Mouse (Mus musculus): ENCODE results near the gene Rfc5.
"Not testable (repeated sequence)": the region's sequence is repeated elsewhere in the genome, so short reads cannot be mapped to it uniquely, and the experiment has no call there.

Rfc5 gene

GRCm38 (mm10) chr5:117388877-117389276, at the start of gene Rfc5:
TSS of gene Rfc5 (minus strand) at chr5:117389047.
- peak; percentile 96 for DNase-seq (ENCODE audit: low read depth, low spot score)

DNA sequence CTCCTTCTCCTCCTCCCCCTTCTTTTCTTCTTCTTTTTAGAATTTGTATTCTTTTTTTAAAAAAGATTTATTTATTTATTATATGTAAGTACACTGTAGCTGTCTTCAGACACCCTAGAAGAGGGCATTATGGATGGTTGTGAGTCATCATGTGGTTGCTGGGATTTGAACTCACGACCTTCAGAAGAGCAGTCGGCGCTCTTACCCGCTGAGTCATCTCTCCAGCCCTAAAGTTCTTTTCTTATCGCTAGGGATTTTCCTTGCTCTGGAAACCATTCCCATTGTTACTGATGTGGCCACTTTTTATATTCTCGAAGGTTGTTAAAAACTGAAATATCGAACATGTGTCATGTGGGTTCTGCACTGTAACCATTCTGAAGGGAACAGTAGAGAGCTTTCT, 44.7 kb upstream of the Rfc5 start:
- DNase-seq (ENCODE audit: low read depth, low spot score) = not testable (repeated sequence)

- no peak for DNase-seq (ENCODE audit: low read depth, low spot score)
Measured at GRCm38 (mm10) chr5:117417442-117417841, 28.6 kb upstream of the Rfc5 start.

- no peak for DNase-seq (ENCODE audit: low read depth, low spot score)
Measured at GRCm38 (mm10) chr5:117415011-117415912, 26.4 kb upstream of the Rfc5 start.

DNA sequence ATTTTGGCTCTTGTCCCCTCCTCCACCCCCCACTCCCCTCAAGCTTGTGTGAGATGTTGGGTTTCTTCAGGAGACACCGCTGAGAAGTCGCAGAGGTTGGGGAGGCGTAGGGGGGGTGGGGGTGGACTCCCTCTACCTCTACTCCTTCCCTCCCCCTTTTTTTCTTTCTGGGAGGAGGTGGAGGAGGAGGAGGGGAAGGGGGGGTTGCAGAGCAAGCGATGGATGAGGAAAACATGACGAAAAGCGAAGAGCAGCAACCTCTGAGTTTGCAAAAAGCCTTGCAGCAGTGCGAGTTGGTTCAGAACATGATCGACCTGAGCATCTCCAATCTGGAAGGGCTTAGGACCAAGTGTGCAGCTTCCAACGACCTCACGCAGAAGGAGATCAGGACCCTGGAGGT, 25.8 kb upstream of the Rfc5 start:
- no peak for DNase-seq (ENCODE audit: low read depth, low spot score)

GRCm38 (mm10) chr5:117413507-117414501, 25.0 kb upstream of the Rfc5 start, which contains the start of gene Ksr2:
TSS of gene Ksr2 (plus strand) at chr5:117414000.
- peak; percentile 86 for DNase-seq (ENCODE audit: low read depth, low spot score)

DNA sequence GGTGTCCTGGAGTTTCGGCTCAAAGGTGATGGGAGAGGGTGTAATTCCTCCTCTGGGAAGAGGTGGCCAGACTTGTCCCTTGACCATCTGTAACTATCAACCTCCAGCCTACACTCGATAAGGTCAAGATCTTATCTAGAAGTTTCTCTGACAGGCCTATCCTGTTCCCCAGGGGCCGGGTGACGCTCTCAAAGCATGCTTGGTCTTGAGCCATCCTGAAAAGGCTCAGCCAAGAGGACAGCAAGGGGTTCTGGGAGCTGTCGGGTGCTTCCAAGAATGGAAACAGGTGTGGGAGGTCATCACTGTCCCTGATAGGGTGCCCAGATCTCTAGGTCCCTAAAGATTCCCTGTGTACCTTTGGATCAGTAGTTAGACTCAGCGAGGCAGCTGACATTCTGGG, 20.5 kb upstream of the Rfc5 start:
- DNase-seq (ENCODE audit: low read depth, low spot score) = no peak

DNA sequence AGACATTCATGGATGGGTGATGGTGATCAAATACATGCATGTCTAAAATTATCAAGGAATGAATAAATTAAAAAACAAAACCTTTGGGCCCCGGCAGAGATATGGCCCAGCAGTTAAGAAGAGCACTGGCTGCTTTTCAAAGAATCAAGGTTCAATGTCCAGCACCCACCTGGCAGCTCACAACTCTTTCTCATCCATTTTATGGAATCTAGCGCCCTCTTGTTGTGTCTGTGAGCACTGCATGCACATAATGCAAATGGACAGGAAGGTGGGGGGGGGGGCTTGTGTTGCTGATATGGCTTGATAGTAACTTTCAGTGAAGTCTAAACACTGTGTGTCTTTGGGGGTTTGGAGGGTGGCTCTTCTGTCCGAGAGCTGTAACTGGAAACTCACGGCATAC, 19.4 kb upstream of the Rfc5 start:
- peak; percentile 78 for DNase-seq (ENCODE audit: low read depth, low spot score)

GRCm38 (mm10) chr5:117404671-117405070, 15.8 kb upstream of the Rfc5 start:
- DNase-seq (ENCODE audit: low read depth, low spot score) = peak; percentile 65

DNA sequence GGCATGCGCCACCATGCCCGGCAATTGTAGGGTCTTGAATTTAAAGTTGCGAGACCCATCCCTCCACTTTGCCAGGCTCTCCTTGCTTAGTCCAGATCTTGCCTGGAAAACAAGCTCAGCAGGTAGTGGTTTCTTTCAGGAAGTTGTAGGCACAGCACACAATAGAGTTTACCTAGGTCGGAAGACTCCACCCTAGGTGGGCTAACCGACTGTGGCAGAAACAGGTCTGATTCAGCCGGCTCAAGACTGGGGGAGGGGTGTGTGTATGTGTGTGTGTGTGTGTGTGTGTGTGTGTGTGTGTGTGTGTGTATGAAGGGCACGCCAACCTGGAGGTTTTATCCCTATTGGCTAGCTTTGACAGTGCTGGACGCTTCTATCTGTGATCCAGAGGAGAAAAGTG, 14.8 kb upstream of the Rfc5 start:
- DNase-seq (ENCODE audit: low read depth, low spot score) = peak; percentile 97

DNA sequence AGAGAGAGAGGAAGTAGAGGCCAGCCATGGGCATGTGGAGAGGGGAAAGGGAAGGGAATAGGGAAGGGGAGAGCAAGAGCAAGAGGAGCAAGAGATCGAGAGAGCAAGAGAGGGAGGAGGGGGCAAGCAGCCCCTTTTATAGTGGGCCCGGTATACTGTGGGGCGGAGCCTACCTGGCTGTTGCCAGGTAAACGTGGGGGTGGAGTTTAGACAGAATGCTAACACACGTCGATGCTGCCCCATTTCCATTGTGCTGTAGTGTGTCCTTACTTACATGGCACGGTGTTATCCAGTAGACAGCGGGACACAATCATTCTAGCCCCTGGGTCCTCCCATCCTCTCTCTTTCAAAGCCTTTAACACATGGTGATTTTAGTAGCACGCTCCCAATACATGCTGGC, 10.4 kb upstream of the Rfc5 start:
- DNase-seq (ENCODE audit: low read depth, low spot score) = peak; percentile 88

- DNase-seq (ENCODE audit: low read depth, low spot score) = peak; percentile 77
Measured at GRCm38 (mm10) chr5:117398007-117398550, 9.2 kb upstream of the Rfc5 start.

GRCm38 (mm10) chr5:117397371-117397770, 8.5 kb upstream of the Rfc5 start:
- DNase-seq (ENCODE audit: low read depth, low spot score) = no peak

GRCm38 (mm10) chr5:117396596-117397014, 7.8 kb upstream of the Rfc5 start:
- peak; percentile 97 for DNase-seq (ENCODE audit: low read depth, low spot score)

DNA sequence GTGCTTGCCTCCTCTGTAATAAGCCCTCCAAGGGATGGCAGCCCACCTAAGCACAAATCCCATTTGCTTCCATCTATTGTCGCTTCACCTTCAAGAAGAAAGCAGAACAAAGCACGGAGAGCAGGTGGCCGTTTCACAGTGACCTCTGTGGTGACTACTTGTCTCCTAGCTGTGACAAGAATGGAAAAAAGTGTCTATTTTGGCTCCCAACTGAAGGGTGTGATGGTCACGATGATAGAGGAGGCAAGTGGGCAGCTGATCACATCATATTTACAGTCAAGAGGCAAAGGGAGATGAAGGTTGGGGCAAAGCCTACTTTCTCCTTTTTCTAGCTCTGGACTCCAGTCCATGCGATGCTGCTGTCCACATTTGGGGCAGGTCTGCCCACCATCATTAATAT, 7.0 kb upstream of the Rfc5 start:
- no peak for DNase-seq (ENCODE audit: low read depth, low spot score)

DNA sequence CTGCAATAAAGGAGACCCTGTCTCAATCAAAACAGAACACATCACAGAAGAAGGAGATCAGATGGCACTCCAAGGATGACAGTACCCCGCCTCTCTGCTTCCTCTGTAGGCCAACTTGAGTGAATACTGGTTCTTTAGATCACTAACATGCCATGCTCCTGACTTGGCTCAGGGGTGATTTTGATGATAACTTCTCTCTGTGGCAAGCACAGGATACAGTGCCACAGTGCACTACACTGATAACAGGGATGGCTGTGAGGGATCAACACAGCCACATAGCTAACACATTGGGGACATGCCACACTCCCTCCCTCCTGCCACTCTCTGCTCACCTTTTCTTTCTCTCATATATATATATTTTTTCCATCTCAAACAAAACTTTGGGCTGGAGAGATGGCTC, 2.0 kb upstream of the Rfc5 start:
- no peak for DNase-seq (ENCODE audit: low read depth, low spot score)

- DNase-seq (ENCODE audit: low read depth, low spot score) = peak; percentile 85
Measured at GRCm38 (mm10) chr5:117388296-117388751, 523 bp downstream of the Rfc5 start.

DNA sequence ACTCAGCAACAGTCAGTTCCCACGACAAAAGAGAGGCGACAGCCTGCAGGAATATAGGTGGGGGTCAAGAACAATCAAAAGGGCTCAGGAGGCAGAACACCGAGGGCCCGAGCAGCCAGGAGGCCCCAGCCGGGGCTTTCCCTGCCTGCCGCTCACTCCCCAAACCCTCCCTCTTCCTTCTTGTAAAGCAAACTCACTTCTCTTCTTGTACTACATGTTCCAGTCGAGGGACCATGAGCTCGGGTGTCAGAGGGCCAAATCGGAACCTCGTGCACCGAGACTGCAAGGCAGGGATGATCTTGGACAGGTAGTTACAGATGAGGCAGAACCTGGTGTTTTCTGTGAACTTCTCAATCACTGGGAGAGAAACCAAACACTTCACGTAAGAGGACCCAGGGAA, 5.6 kb downstream of the Rfc5 start:
- no peak for DNase-seq (ENCODE audit: low read depth, low spot score)

GRCm38 (mm10) chr5:117381785-117382184, 7.1 kb downstream of the Rfc5 start:
- peak; percentile 57 for DNase-seq (ENCODE audit: low read depth, low spot score)

- no peak for DNase-seq (ENCODE audit: low read depth, low spot score)
Measured at GRCm38 (mm10) chr5:117380199-117380598, 8.6 kb downstream of the Rfc5 start.

DNA sequence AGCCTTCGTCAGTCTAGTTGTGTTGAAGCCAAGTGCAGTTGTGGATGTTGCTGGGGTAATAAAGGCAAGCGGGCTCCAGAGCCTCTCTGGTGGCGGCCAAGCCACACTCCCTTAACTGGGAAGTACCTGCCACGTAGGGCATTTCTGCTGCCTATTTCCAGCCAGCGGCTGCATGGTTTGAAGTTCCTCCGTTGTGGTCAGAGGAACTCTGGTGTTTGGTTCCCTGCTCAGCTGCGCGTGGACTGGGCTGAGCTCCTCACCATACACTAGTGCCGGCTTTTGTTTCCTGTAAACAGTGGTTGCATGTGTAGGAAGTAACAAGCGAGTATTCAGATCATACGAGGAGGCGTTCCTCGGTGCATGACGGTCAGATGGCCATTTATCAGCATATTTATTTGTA, 11.1 kb downstream of the Rfc5 start:
- DNase-seq (ENCODE audit: low read depth, low spot score) = not testable (repeated sequence)

DNA sequence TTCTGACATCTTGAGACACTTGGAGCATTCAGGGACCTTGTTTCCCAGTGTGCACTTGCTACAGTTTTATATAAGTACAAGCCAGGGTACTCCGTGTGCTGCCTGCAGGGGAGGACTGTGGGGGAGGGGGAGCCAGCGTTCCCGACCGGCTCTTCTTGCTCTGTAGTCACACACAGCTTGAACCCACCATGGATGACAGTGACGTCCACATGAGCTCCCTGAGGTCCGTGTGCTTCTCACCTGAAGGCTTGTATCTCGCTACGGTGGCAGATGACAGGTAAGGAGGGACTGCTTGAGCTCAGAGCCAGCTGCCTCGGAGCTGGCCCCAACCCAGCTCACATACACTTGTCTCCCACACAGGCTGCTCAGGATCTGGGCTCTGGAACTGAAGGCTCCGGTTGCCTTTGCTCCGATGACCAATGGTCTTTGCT, 12.5 kb downstream of the Rfc5 start:
- DNase-seq (ENCODE audit: low read depth, low spot score) = no peak

All from ES-CJ7 (cell line).